Mouse (Mus musculus) liver, embryonic 15.5 days (tissue): Measurements from ENCODE around the gene Osbpl3. TPM values are rescaled to one million over a fixed set of nuclear protein-coding genes. Genes with fewer than 3 reads are reported as not detected.

Experiments used
- ATAC-seq: fragments of 200-750 bp; cut with Nextera tagmentation; 2 replicates; pipeline ENCODE4 v1.8.0; 2017; ENCODE audit warnings: moderate number of reproducible peaks, mild to moderate bottlenecking, moderate library complexity; ENCODE audit not compliant: insufficient read depth
- H3K27ac ChIP-seq: fragments of 300-500 bp; sonication (generic); replicated peaks from 2 replicates; pipeline ENCODE4 v1.5.1; 2015; ENCODE audit warnings: mild to moderate bottlenecking, inconsistent platforms
- H3K27me3 ChIP-seq: fragments of 300-500 bp; sonication (generic); 2 replicates; pipeline ENCODE4 v1.6.1; 2015; ENCODE audit warnings: mild to moderate bottlenecking, inconsistent platforms
- H3K36me3 ChIP-seq: fragments of 300-500 bp; sonication (generic); replicated peaks from 2 replicates; pipeline ENCODE4 v1.6.1; 2015; ENCODE audit warnings: moderate library complexity, mild to moderate bottlenecking, inconsistent platforms
- H3K4me1 ChIP-seq: fragments of 300-500 bp; sonication (generic); replicated peaks from 2 replicates; pipeline ENCODE4 v1.6.1; 2015; ENCODE audit warnings: inconsistent platforms
- H3K4me2 ChIP-seq: fragments of 300-500 bp; sonication (generic); 2 replicates; pipeline ENCODE4 v1.6.1; 2015; ENCODE audit warnings: moderate library complexity, mild to moderate bottlenecking, inconsistent platforms
- H3K4me3 ChIP-seq: fragments of 300-500 bp; sonication (generic); replicated peaks from 2 replicates; pipeline ENCODE4 v1.5.1; 2015; ENCODE audit warnings: mild to moderate bottlenecking, inconsistent platforms
- H3K9ac ChIP-seq: fragments of 300-500 bp; sonication (generic); 2 replicates; pipeline ENCODE4 v1.6.1; 2015; ENCODE audit warnings: moderate library complexity, mild to moderate bottlenecking, inconsistent platforms
- H3K9me3 ChIP-seq: fragments of 300-500 bp; sonication (generic); replicated peaks from 2 replicates; pipeline ENCODE4 v1.6.1; 2016; ENCODE audit warnings: inconsistent platforms
- WGBS: fragments of 180-500 bp; shearing (Covaris S2); methylation state at CpG from one replicate; pipeline ENCODE4 v1.1.7; 2015; ENCODE audit warnings: mixed read lengths; ENCODE audit not compliant: insufficient replicate concordance; 5-methylcytosine and 5-hydroxymethylcytosine counted together
- polyA plus RNA-seq: library from polyadenylated mRNA; unstranded; fragments of >200 nt; fragmentation: Nextera tagmentation; extraction: Ambion mirVana; gene quantifications from 2 replicates; pipeline ENCODE4 v1.2.1, GENCODE M21; 2015

The Osbpl3 gene
- polyA plus RNA-seq, 1 experiment from 2014 or later = 0.64 TPM

GRCm38 (mm10) chr6:50424271-50424670 is 31.7 kb downstream of the Osbpl3 start:
- H3K27me3 ChIP-seq = no peaks in the 10 kb centered on the region
- ATAC-seq = no peak
- no peaks in the 10 kb centered on the region for H3K36me3 ChIP-seq
- no peak overlapping the region for H3K4me3 ChIP-seq
- WGBS = 67% methylated on average over 4 of the region's 4 CpGs
- H3K9ac ChIP-seq = no peak overlapping the region
- H3K9me3 ChIP-seq = no peaks in the 10 kb centered on the region
- H3K4me1 ChIP-seq = no peaks in the 10 kb centered on the region
- H3K27ac ChIP-seq = no peak overlapping the region
- H3K4me2 ChIP-seq = no peak overlapping the region

- Histone ChIP-seq H3K4me1 (no peaks in the 10 kb centered on the region), H3K4me3 (no peak overlapping the region), H3K9ac (no peak overlapping the region), H3K9me3 (no peaks in the 10 kb centered on the region), H3K27ac (no peak overlapping the region), H3K36me3 (no peaks in the 10 kb centered on the region), H3K27me3 (no peaks in the 10 kb centered on the region), H3K4me2 (no peak overlapping the region)
- WGBS = 62% methylated on average over 2 of the region's 2 CpGs
- no peak for ATAC-seq
Observed at GRCm38 (mm10) chr6:50420413-50420812, 35.6 kb downstream of the Osbpl3 start.

- Histone ChIP-seq H3K27me3 (no peaks in the 10 kb centered on the region), H3K4me3 (no peak overlapping the region), H3K36me3 (no peaks in the 10 kb centered on the region), H3K4me2 (no peak overlapping the region), H3K9ac (no peak overlapping the region), H3K27ac (no peak overlapping the region), H3K4me1 (no peaks in the 10 kb centered on the region), H3K9me3 (no peaks in the 10 kb centered on the region)
- 70% methylated on average over 10 of the region's 10 CpGs for WGBS
- ATAC-seq = no peak
Observed at GRCm38 (mm10) chr6:50419518-50420290, 36.3 kb downstream of the Osbpl3 start.

GRCm38 (mm10) chr6:50418951-50419350 is 37.0 kb downstream of the Osbpl3 start:
- no peak for ATAC-seq
- Histone ChIP-seq H3K9me3 (no peaks in the 10 kb centered on the region), H3K36me3 (no peaks in the 10 kb centered on the region), H3K4me3 (no peak overlapping the region), H3K27me3 (no peaks in the 10 kb centered on the region), H3K9ac (no peak overlapping the region), H3K4me1 (no peaks in the 10 kb centered on the region), H3K27ac (no peak overlapping the region), H3K4me2 (no peak overlapping the region)
- 64% methylated on average over 4 of the region's 4 CpGs for WGBS

GRCm38 (mm10) chr6:50416854-50417253 is 39.1 kb downstream of the Osbpl3 start:
- no peak overlapping the region for H3K4me3 ChIP-seq
- no peak for ATAC-seq
- H3K9me3 ChIP-seq = no peaks in the 10 kb centered on the region
- H3K9ac ChIP-seq = no peak overlapping the region
- no peak overlapping the region for H3K4me2 ChIP-seq
- H3K4me1 ChIP-seq = no peaks in the 10 kb centered on the region
- H3K36me3 ChIP-seq = no peaks in the 10 kb centered on the region
- WGBS = 61% methylated on average over 5 of the region's 5 CpGs
- no peak overlapping the region for H3K27ac ChIP-seq
- no peaks in the 10 kb centered on the region for H3K27me3 ChIP-seq

- Histone ChIP-seq H3K4me3 (no peak overlapping the region), H3K4me1 (no peaks in the 10 kb centered on the region), H3K9ac (no peak overlapping the region), H3K36me3 (no peaks in the 10 kb centered on the region), H3K27ac (no peak overlapping the region), H3K4me2 (no peak overlapping the region), H3K27me3 (no peaks in the 10 kb centered on the region), H3K9me3 (no peaks in the 10 kb centered on the region)
- 63% methylated on average over 6 of the region's 6 CpGs for WGBS
- no peak for ATAC-seq
Observed at GRCm38 (mm10) chr6:50415431-50415830, 40.6 kb downstream of the Osbpl3 start.

- 63% methylated on average over 6 of the region's 6 CpGs for WGBS
- ATAC-seq = no peak
- H3K4me2 ChIP-seq = no peak overlapping the region
- H3K27me3 ChIP-seq = no peaks in the 10 kb centered on the region
- no peaks in the 10 kb centered on the region for H3K9me3 ChIP-seq
- no peaks in the 10 kb centered on the region for H3K36me3 ChIP-seq
- no peak overlapping the region for H3K4me3 ChIP-seq
- H3K9ac ChIP-seq = no peak overlapping the region
- H3K27ac ChIP-seq = no peak overlapping the region
- H3K4me1 ChIP-seq = no peaks in the 10 kb centered on the region
Observed at GRCm38 (mm10) chr6:50414547-50414946, 41.5 kb downstream of the Osbpl3 start.

- ATAC-seq = no peak
- H3K4me3 ChIP-seq = no peak overlapping the region
- no peaks in the 10 kb centered on the region for H3K4me1 ChIP-seq
- no peaks in the 10 kb centered on the region for H3K36me3 ChIP-seq
- H3K27me3 ChIP-seq = no peaks in the 10 kb centered on the region
- no peak overlapping the region for H3K9ac ChIP-seq
- no peak overlapping the region for H3K27ac ChIP-seq
- no peaks in the 10 kb centered on the region for H3K9me3 ChIP-seq
- no peak overlapping the region for H3K4me2 ChIP-seq
- 73% methylated on average over 1 of the region's 1 CpGs for WGBS
Observed at GRCm38 (mm10) chr6:50413381-50413780, 42.6 kb downstream of the Osbpl3 start.

- 47% methylated on average over 4 of the region's 4 CpGs for WGBS
- no peaks in the 10 kb centered on the region for H3K9me3 ChIP-seq
- no peak for ATAC-seq
- H3K4me3 ChIP-seq = no peak overlapping the region
- H3K36me3 ChIP-seq = no peaks in the 10 kb centered on the region
- no peak overlapping the region for H3K27ac ChIP-seq
- H3K4me2 ChIP-seq = no peak overlapping the region
- H3K4me1 ChIP-seq = no peaks in the 10 kb centered on the region
- no peak overlapping the region for H3K9ac ChIP-seq
- no peaks in the 10 kb centered on the region for H3K27me3 ChIP-seq
Observed at GRCm38 (mm10) chr6:50412174-50412573, 43.8 kb downstream of the Osbpl3 start.

- Histone ChIP-seq H3K4me1 (no peaks in the 10 kb centered on the region), H3K4me2 (no peak overlapping the region), H3K4me3 (no peak overlapping the region), H3K9ac (no peak overlapping the region), H3K9me3 (no peaks in the 10 kb centered on the region), H3K27me3 (no peaks in the 10 kb centered on the region), H3K36me3 (no peaks in the 10 kb centered on the region), H3K27ac (no peak overlapping the region)
- WGBS = 72% methylated on average over 11 of the region's 11 CpGs
- ATAC-seq = no peak
Observed at GRCm38 (mm10) chr6:50404698-50405097, 51.3 kb downstream of the Osbpl3 start.

GRCm38 (mm10) chr6:50403524-50403923 is 52.5 kb downstream of the Osbpl3 start:
- H3K4me3 ChIP-seq = no peak overlapping the region
- H3K27me3 ChIP-seq = no peaks in the 10 kb centered on the region
- H3K4me2 ChIP-seq = no peak overlapping the region
- H3K36me3 ChIP-seq = no peaks in the 10 kb centered on the region
- H3K9ac ChIP-seq = no peak overlapping the region
- WGBS = 72% methylated on average over 4 of the region's 4 CpGs
- H3K4me1 ChIP-seq = no peaks in the 10 kb centered on the region
- H3K27ac ChIP-seq = no peak overlapping the region
- ATAC-seq = no peak
- H3K9me3 ChIP-seq = no peaks in the 10 kb centered on the region

- Histone ChIP-seq H3K4me1 (no peaks in the 10 kb centered on the region), H3K27ac (no peak overlapping the region), H3K4me3 (no peak overlapping the region), H3K9me3 (no peaks in the 10 kb centered on the region), H3K9ac (no peak overlapping the region), H3K27me3 (no peaks in the 10 kb centered on the region), H3K4me2 (no peak overlapping the region), H3K36me3 (no peaks in the 10 kb centered on the region)
- ATAC-seq = no peak
- 60% methylated on average over 4 of the region's 4 CpGs for WGBS
Observed at GRCm38 (mm10) chr6:50402872-50403271, 53.1 kb downstream of the Osbpl3 start.
